In the genomic region with DNA sequence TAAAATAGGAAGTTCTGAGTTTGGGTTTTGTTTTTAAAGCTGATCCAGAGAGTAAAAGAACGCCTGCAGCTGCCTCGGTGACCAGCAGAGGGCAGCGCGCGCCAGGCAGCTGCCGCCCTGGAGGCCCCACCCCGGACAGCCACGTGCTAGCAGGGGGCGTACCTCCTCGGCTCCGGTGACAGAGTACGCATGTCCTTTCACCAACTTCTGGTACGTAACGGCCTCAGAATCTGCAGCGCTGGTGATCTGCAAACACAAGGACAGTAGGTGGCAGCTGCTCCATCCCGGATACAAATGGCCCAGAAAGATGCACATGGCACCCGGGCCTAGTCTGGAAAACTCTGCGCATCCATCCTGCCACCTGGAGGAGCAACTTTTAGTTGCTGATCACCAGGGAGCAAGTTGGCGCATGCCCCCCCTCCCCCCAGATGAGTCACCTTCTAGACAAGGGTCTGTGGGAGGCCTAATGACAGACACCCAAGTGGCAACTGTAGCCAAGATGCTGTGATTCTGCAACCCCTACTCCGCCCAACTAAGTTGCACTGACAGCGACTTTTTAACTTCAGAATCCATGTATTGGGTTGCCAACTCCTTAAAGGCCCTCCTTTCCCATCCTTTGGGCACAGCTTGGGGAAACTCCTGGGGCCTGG, we compare ENCODE assay signal across 8 mouse cellular contexts. TPM values are rescaled to one million over a fixed set of nuclear protein-coding genes. Genes with fewer than 3 reads are reported as not detected.
DNase-seq lines count a peak whose midpoint lies in the region; ATAC-seq lines count a peak whose summit lies in the region.

No protein-coding gene starts in this region.

- H3K4me3 ChIP-seq in heart, embryonic 11.5 days (ENCODE audit: low read depth, low read length) = 0 out of 2 replicates have a peak overlapping the region, but pooled peaks have one; percentile 8
- H3K4me3 ChIP-seq in kidney, embryonic 15.5 days (replicated peaks) = peak overlapping the region; percentile 18; the same call in 1 of the 2 replicates

- peak overlapping the region; percentile 12 for H3K27ac ChIP-seq in heart, embryonic 11.5 days (ENCODE audit: low read depth, low read length)
- peak overlapping the region; percentile 60 for H3K27ac ChIP-seq in kidney, embryonic 15.5 days

- peak; percentile 61; the same call in 1 of the 2 replicates for ATAC-seq in erythroid progenitor cell, adult 5-6 weeks (replicated peaks; ENCODE audit: low FRiP score, poor library complexity, severe bottlenecking)
- peak; percentile 84 for ATAC-seq in heart, embryonic 11.5 days (replicated peaks; ENCODE audit: insufficient number of reproducible peaks, low FRiP score, low TSS enrichment)
- peak; percentile 90 for ATAC-seq in kidney, embryonic 15.5 days (replicated peaks; ENCODE audit: low FRiP score)
- peak; percentile 94 for ATAC-seq in monocyte, adult 5-6 weeks (replicated peaks; ENCODE audit: insufficient number of reproducible peaks, low FRiP score, low TSS enrichment, poor library complexity, severe bottlenecking)

- peak overlapping the region; percentile 49 for H3K4me2 ChIP-seq in heart, embryonic 11.5 days
- H3K4me2 ChIP-seq in kidney, embryonic 15.5 days = peak overlapping the region; percentile 62

- WGBS in heart, embryonic 11.5 days (ENCODE audit: insufficient replicate concordance) = 8% methylated on average over 21 of the region's 21 CpGs
- WGBS in kidney, embryonic 15.5 days = 11% methylated on average over 21 of the region's 21 CpGs

- H3K9me3 ChIP-seq in heart, embryonic 11.5 days (replicated peaks; ENCODE audit: control insufficient read depth, low read length) = no peaks in the 10 kb centered on the region
- no peaks in the 10 kb centered on the region for H3K9me3 ChIP-seq in kidney, embryonic 15.5 days (replicated peaks)

- no peaks in the 10 kb centered on the region for H3K27me3 ChIP-seq in heart, embryonic 11.5 days (ENCODE audit: control insufficient read depth, insufficient read depth, low read length)
- H3K27me3 ChIP-seq in kidney, embryonic 15.5 days = no peaks in the 10 kb centered on the region

- peak; percentile 97 for DNase-seq in CD4-positive, CD25-positive, alpha-beta regulatory T cell, adult 2 months (ENCODE audit: low read depth, low spot score)
- DNase-seq in brain, embryonic 18.5 days (ENCODE audit: low read depth, low spot score) = peak; percentile 84
- DNase-seq in liver = peak; percentile 86
- peak; percentile 92 to 93 for DNase-seq in spleen, postnatal 36 days (ENCODE audit: low spot score in 2 of 2)

- peaks cover 20% of the 10 kb centered on the region for H3K36me3 ChIP-seq in heart, embryonic 11.5 days (ENCODE audit: control insufficient read depth, insufficient read depth, low read length)
- H3K36me3 ChIP-seq in kidney, embryonic 15.5 days = peaks cover 74% of the 10 kb centered on the region

- H3K9ac ChIP-seq in heart, embryonic 11.5 days (ENCODE audit: low read depth, low read length) = no peak overlapping the region
- 0 out of 2 replicates have a peak overlapping the region, but pooled peaks have one; percentile 7 for H3K9ac ChIP-seq in kidney, embryonic 15.5 days

- H3K4me1 ChIP-seq in heart, embryonic 11.5 days (ENCODE audit: control insufficient read depth, insufficient read depth, low read length) = peaks cover 14% of the 10 kb centered on the region
- H3K4me1 ChIP-seq in kidney, embryonic 15.5 days = peaks cover 18% of the 10 kb centered on the region

RNA-seq across cellular contexts. Expression of a gene that starts 27.5 kb away (rescaled TPM):
- 15.5 and 17.2 TPM in 2 replicates for total RNA-seq in erythroid progenitor cell, adult 5-6 weeks (2015; ENCODE audit: low replicate concordance)
- total RNA-seq in erythroid progenitor cell, adult 5-6 weeks (2017; ENCODE audit: low replicate concordance) = 6.7 and 15.0 TPM in 2 replicates
- 68.1 and 83.7 TPM in 2 replicates for polyA plus RNA-seq in heart, embryonic 11.5 days (2014; fragmentation: Nextera tagmentation; extraction: Ambion mirVana)
- polyA plus RNA-seq in kidney, embryonic 15.5 days (2015; fragmentation: Nextera tagmentation; extraction: Ambion mirVana) = 119 and 126 TPM in 2 replicates
- total RNA-seq in monocyte, adult 5-6 weeks (2017) = 167 to 244 TPM (median 240 TPM) in 3 replicates

Comparison
In these comparisons a context has a peak if more than half of its experiments do, and no peak if none do; other contexts are left out.
1. Peak in every context shown above with its lines: DNase-seq, ATAC-seq, H3K4me3 ChIP-seq and H3K27ac ChIP-seq.